Mouse (Mus musculus) adrenal gland, adult 8-10 months (tissue): ENCODE data around the gene Tacr3. TPM values are rescaled to one million over a fixed set of nuclear protein-coding genes. Genes with fewer than 3 reads are reported as not detected.

Experiments
- DNase-seq: peaks from one replicate; pipeline ENCODE4 v3.0.0; 2022
- total RNA-seq, 4 experiments: library from RNA; stranded (reverse); gene quantifications; 2 replicates each; pipeline ENCODE4 v1.2.4; 2022

The Tacr3 gene
- not detected for total RNA-seq

DNA sequence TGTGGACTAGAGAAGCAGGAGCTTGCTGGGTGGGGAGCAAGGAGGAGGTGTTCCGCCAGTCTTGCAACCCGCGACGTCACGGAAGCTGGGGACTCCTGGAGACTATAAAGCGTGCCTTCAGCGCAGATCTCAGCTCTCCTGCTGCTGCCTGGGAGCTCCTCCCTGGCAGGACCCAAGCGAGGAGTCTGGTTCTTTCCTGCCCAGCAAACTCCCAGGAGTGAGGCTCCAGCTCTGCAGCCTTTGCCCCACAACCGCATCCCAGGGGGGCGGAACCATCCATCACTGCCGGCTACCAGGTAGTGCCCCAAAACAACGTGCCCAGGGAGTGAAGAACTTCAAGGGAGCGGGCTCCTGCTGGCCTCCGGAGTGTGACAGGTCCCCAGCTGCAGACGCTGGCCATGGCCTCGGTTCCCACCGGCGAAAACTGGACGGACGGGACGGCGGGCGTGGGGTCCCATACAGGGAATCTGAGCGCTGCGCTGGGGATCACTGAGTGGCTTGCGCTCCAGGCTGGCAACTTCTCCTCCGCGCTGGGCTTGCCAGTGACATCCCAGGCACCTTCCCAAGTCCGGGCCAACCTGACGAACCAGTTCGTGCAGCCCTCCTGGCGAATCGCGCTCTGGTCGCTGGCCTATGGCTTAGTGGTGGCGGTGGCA is at the start of gene Tacr3:
Tacr3 (plus strand) TSS at position 133 of the 656 bp plus-strand sequence.
- no peak for DNase-seq

DNA sequence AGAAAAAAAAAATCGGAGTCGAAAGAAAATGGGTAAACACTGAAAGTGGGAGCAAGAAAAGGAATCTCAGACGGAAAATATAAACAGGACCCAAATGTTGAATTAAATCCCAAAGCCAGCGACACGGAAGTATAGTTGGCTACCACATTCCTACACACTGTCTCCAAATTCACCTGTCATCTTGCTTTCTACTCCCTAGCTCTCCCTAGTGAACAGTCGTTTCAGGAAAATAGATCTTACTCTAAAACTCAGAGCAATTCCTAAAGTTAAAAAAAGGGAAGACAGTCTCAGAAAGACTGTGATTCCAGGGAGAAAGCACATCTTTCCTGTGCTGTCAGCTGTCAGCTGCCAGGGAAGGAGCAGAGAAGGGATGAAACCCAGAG is 324 bp upstream of the Tacr3 start:
- DNase-seq = no peak

DNA sequence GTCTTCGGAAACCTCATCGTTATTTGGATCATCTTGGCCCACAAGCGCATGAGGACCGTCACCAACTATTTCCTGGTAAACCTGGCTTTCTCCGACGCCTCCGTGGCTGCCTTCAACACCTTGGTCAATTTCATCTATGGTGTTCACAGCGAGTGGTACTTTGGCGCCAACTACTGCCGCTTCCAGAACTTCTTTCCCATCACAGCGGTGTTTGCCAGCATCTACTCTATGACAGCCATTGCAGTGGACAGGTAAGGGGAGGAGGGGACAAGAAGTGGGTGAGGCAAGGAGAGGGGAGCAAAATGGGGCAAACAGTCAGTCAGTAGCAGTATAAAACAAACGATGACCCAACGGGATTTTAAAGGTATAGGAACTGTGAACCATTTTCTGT is 719 bp downstream of the Tacr3 start:
- DNase-seq = no peak

DNA sequence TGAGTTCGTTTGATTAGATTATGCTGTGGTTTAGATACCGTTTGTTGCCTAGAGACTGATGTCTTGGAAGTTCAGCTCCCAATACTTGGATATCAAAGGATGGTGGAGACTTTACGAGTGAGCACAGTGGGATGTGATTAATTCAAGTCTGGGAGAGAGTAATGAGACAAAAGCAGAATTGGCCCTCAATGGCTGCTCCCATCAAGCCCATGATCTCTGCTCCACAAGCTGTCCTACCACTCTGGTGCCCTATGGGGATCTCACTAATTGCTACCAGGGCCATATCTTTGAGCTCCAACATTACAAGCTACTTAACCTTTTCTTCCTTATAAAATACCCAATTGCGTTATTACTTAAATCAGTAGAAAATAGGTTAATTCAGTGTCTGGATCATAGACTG is 22.5 kb downstream of the Tacr3 start:
- DNase-seq = no peak

DNA sequence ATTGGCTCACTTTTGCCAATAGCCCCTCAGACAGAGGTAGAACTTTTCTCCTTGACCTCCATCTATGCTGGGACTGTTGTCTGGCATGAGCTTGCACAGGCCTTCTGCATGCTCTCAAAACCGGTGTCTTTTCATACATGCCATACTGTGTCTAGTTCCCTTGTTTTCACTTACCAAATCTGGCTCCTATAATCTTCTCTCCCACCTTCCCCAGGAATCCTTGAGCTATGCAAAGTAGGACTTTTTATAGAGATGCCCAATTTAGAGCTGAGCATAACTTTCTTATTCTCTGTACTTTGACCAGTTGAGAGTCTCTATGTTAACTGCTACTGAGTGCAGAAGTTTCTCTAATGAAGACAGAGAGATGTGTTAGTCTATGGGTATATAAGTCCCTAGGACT is 48.9 kb downstream of the Tacr3 start:
- no peak for DNase-seq

DNA sequence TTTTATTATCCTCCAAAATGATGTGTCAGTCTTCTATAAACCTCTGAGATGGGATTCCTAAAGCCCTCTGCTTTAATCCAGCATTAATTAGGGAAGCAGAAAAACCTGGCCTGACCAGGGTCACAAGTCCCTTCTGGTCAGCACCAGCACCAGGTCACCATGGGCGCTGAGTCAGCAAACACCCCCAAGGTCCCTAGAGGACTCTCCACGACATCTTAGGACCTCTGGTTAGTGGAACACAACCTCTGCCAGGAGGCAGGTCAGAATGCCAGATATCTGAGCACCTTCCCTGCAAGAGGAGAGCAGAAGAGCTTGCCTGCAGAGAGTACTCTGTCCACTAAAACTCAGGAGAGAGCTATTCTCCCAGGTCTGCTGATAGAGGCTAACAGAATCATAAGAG is 67.0 kb downstream of the Tacr3 start:
- no peak for DNase-seq

DNA sequence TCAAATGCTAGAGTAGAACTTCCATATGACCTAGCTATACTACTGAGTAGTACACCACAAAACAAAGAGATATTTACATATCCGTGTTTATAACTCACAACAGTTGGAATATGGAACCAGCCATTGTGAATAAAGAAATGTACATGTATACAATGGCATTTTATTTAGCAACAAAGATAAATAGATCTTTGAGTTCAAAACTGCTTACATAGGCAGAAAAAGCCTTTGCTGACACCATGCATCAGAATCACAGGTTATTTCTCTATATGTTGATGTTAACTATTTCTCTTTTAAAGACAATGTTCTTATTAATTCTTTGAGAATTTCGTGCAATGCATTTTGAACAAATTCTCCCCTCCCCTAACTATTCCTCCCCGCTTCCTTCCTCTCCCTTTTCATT is 80.1 kb downstream of the Tacr3 start:
- no peak for DNase-seq

DNA sequence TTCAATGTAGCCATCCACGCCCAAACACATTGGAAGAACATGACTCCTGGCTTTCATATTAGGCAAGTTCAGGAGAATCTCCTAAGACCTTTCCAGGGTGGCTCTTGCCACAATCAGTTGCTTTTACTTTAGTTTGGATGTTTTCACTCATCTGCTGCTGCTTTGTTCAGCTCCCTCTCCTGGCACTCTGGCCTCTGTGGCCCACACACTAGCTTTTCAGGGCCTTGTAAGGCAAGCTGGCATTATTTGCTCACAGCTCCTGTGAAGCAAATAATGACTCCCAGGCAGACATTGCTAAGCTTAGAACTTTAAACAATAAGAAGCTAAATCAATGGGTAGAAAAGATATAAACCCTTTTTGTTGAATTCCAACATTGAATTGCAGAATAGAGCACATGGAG is 105.9 kb downstream of the Tacr3 start:
- no peak for DNase-seq

DNA sequence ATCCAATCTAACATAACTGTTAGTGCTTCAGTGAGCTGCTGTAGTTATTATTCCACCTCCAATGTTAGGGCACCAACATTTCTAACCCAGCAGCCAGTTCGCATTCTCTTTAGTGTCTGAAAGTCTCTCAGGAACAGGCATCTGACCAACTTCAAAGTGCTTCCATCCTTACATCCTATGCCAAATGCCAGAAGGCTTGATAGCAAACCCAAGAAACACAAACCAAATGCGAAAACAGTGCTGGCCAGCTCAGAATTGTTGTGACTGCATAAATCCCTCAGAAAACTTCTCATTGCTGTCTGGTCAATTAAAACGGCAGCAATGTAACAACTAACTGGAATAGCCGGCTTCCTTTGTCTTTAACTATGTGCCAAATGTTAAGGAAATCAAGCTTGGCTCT is 106.7 kb downstream of the Tacr3 start:
- no peak for DNase-seq

DNA sequence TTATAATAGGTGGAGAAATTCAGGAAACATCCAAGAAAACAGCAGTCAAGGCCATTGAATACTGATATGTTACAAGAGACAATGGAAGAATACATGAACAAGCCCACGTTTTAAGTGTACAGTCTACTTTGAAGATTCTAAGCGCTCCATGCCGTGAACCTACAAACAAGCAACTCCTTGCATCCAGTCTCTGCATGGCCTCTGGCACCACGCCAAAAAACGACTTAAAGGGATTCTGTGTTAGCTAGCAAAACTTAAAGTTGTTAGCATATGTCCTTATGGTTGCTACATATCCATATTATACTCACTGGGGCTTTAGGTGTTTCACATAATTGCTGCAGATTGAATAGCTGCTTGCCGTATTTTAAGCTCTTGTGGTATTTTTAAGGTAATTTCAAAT is 134.7 kb downstream of the Tacr3 start:
- no peak for DNase-seq

DNA sequence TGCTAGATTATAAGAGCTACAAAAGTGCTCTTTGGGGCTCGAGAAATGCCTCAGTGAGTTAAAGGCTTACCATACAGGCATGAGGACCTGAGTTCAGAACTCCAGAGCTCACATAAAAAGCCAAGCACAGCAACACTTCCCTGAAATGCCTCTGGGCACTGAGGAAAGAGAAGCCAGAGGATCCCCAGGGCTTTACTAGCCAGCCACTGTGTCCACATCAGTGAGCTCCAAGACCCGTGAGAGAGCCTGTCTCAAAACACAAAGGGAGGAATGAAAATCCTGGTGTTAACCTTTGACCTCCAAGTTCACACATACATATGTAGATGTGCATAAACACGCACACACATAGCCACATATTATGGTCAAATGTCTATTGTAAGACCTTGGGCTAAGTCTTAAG is 150.1 kb downstream of the Tacr3 start:
- no peak for DNase-seq

DNA sequence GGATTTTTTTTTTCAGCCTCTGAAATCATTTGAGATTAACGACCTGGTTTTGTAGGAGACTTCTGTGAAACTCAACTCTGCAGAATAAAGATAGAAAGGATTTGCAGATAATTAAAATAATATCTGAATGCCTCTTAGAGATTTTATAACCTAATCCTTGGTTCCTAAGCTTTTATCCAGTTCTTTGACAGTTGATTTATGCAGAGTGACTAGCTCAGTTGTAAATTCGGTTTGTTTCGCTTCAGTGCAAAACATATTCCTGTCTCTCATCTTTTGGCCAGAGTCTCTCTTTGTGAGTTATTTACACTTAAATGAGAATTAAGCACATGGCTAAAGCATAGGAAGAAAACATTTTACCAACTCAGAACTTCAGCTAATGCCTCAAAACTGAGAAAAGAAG is 151.3 kb downstream of the Tacr3 start:
- no peak for DNase-seq
